Mouse (Mus musculus) limb, embryonic 15.5 days (tissue): ENCODE measurements around the gene Tjp3. TPM values are rescaled to one million over a fixed set of nuclear protein-coding genes. Genes with fewer than 3 reads are reported as not detected.

Experiments
- ATAC-seq: fragments of 200-750 bp; cut with Nextera tagmentation; 2 replicates; pipeline ENCODE4 v1.8.0; 2017; ENCODE audit warnings: low read depth, moderate TSS enrichment; ENCODE audit not compliant: insufficient number of reproducible peaks, low FRiP score, low TSS enrichment
- H3K27ac ChIP-seq: fragments of 300-500 bp; sonication (generic); 2 replicates; pipeline ENCODE4 v1.5.1; 2015; ENCODE audit warnings: moderate library complexity, mild to moderate bottlenecking, inconsistent platforms
- H3K27me3 ChIP-seq: fragments of 300-500 bp; sonication (generic); 2 replicates; pipeline ENCODE4 v1.6.1; 2015; ENCODE audit warnings: inconsistent platforms
- H3K36me3 ChIP-seq: fragments of 300-500 bp; sonication (generic); 2 replicates; pipeline ENCODE4 v1.6.1; 2015; ENCODE audit warnings: inconsistent platforms
- H3K4me1 ChIP-seq: fragments of 300-500 bp; sonication (generic); 2 replicates; pipeline ENCODE4 v1.6.1; 2015; ENCODE audit warnings: inconsistent platforms
- H3K4me2 ChIP-seq: fragments of 300-500 bp; sonication (generic); 2 replicates; pipeline ENCODE4 v1.6.1; 2015; ENCODE audit warnings: mild to moderate bottlenecking, inconsistent platforms
- H3K4me3 ChIP-seq: fragments of 300-500 bp; sonication (generic); 2 replicates; pipeline ENCODE4 v1.5.1; 2015; ENCODE audit warnings: mild to moderate bottlenecking, inconsistent platforms
- H3K9ac ChIP-seq: fragments of 300-500 bp; sonication (generic); 2 replicates; pipeline ENCODE4 v1.6.1; 2015; ENCODE audit warnings: inconsistent platforms
- H3K9me3 ChIP-seq: fragments of 300-500 bp; sonication (generic); 2 replicates; pipeline ENCODE4 v1.6.1; 2016; ENCODE audit warnings: inconsistent platforms
- WGBS: fragments of 180-500 bp; shearing (Covaris S2); methylation state at CpG from one replicate; pipeline ENCODE4 v1.1.7; 2015; 5-methylcytosine and 5-hydroxymethylcytosine counted together
- polyA plus RNA-seq: library from polyadenylated mRNA; unstranded; fragments of >200 nt; fragmentation: Nextera tagmentation; extraction: Ambion mirVana; gene quantifications from 2 replicates; pipeline ENCODE4 v1.2.1, GENCODE M21; 2015

Gene Tjp3
- polyA plus RNA-seq: 8.4 and 9.9 TPM in 2 replicates

- Histone ChIP-seq H3K9me3 (no peaks in the 10 kb centered on the region), H3K27me3 (peaks cover 32% of the 10 kb centered on the region), H3K4me2 (peak within 1 kb of the TSS; percentile 10; the same call in 1 of the 2 replicates), H3K27ac (peak within 1 kb of the TSS; percentile 50; the same call in 1 of the 2 replicates), H3K9ac (no peak within 1 kb of the TSS), H3K36me3 (peaks cover 11% of the 10 kb centered on the region; the same call in 1 of the 2 replicates), H3K4me3 (peak within 1 kb of the TSS; percentile 86), H3K4me1 (peaks cover 44% of the 10 kb centered on the region)
- ATAC-seq: no peak
- WGBS: 65% methylated on average over 9 of the region's 9 CpGs
These were observed at the start of gene Tjp3 for GRCm38 (mm10) chr10:81291511-81292104. TSS of gene Tjp3 (minus strand) at chr10:81291581.

- Histone ChIP-seq H3K4me1 (peaks cover 23% of the 10 kb centered on the region), H3K9me3 (no peaks in the 10 kb centered on the region), H3K9ac (no peak overlapping the region), H3K4me2 (no peak overlapping the region), H3K27me3 (peaks cover 63% of the 10 kb centered on the region), H3K27ac (no peak overlapping the region), H3K4me3 (no peak overlapping the region), H3K36me3 (peaks cover 4% of the 10 kb centered on the region; the same call in 1 of the 2 replicates)
- 38% methylated on average over 17 of the region's 17 CpGs for WGBS
- no peak for ATAC-seq
These were observed 49.4 kb upstream of the Tjp3 start for GRCm38 (mm10) chr10:81340551-81341332.

GRCm38 (mm10) chr10:81336558-81336957, 45.2 kb upstream of the Tjp3 start:
- Histone ChIP-seq H3K27me3 (peaks cover 43% of the 10 kb centered on the region), H3K4me3 (no peak overlapping the region), H3K4me1 (peaks cover 41% of the 10 kb centered on the region), H3K9me3 (no peaks in the 10 kb centered on the region), H3K36me3 (no peaks in the 10 kb centered on the region), H3K27ac (peak overlapping the region; percentile 92), H3K4me2 (no peak overlapping the region), H3K9ac (no peak overlapping the region)
- ATAC-seq: no peak
- 85% methylated on average over 4 of the region's 4 CpGs for WGBS

GRCm38 (mm10) chr10:81335393-81336340, 44.3 kb upstream of the Tjp3 start:
- Histone ChIP-seq H3K9ac (0 out of 2 replicates have a peak overlapping the region, but pooled peaks have one; percentile 11), H3K4me2 (0 out of 2 replicates have a peak overlapping the region, but pooled peaks have one; percentile 23), H3K4me3 (no peak overlapping the region), H3K4me1 (peaks cover 40% of the 10 kb centered on the region), H3K27me3 (peaks cover 35% of the 10 kb centered on the region), H3K36me3 (no peaks in the 10 kb centered on the region), H3K27ac (peak overlapping the region; percentile 92), H3K9me3 (no peaks in the 10 kb centered on the region)
- ATAC-seq: peak; percentile 74
- WGBS: 29% methylated on average over 19 of the region's 19 CpGs

GRCm38 (mm10) chr10:81334324-81334723, 42.9 kb upstream of the Tjp3 start:
- Histone ChIP-seq H3K36me3 (no peaks in the 10 kb centered on the region), H3K9me3 (no peaks in the 10 kb centered on the region), H3K4me1 (peaks cover 54% of the 10 kb centered on the region), H3K27me3 (peaks cover 31% of the 10 kb centered on the region), H3K9ac (no peak overlapping the region), H3K4me3 (no peak overlapping the region), H3K4me2 (no peak overlapping the region), H3K27ac (peak overlapping the region; percentile 92; the same call in 1 of the 2 replicates)
- 76% methylated on average over 11 of the region's 11 CpGs for WGBS
- no peak for ATAC-seq

GRCm38 (mm10) chr10:81332277-81332676, 40.9 kb upstream of the Tjp3 start:
- Histone ChIP-seq H3K36me3 (peaks cover 7% of the 10 kb centered on the region; the same call in 1 of the 2 replicates), H3K4me3 (no peak overlapping the region), H3K9ac (no peak overlapping the region), H3K9me3 (no peaks in the 10 kb centered on the region), H3K4me2 (no peak overlapping the region), H3K27me3 (peaks cover 21% of the 10 kb centered on the region), H3K4me1 (peaks cover 69% of the 10 kb centered on the region), H3K27ac (no peak overlapping the region)
- WGBS: 22% methylated on average over 29 of the region's 29 CpGs
- no peak for ATAC-seq

- WGBS: 43% methylated on average over 4 of the region's 4 CpGs
- Histone ChIP-seq H3K27me3 (peaks cover 20% of the 10 kb centered on the region), H3K4me3 (peak overlapping the region; percentile 5; the same call in 1 of the 2 replicates), H3K36me3 (peaks cover 30% of the 10 kb centered on the region), H3K4me1 (peaks cover 54% of the 10 kb centered on the region), H3K9ac (0 out of 2 replicates have a peak overlapping the region, but pooled peaks have one; percentile 7), H3K9me3 (no peaks in the 10 kb centered on the region), H3K4me2 (peak overlapping the region; percentile 27), H3K27ac (peak overlapping the region; percentile 91)
- no peak for ATAC-seq
These were observed 38.6 kb upstream of the Tjp3 start for GRCm38 (mm10) chr10:81330007-81330406.

- H3K27me3 ChIP-seq: peaks cover 14% of the 10 kb centered on the region
- no peaks in the 10 kb centered on the region for H3K9me3 ChIP-seq
- H3K9ac ChIP-seq: 0 out of 2 replicates have a peak overlapping the region, but pooled peaks have one; percentile 7
- WGBS: 45% methylated on average over 10 of the region's 10 CpGs
- H3K27ac ChIP-seq: peak overlapping the region; percentile 91
- H3K4me3 ChIP-seq: peak overlapping the region; percentile 5; the same call in 1 of the 2 replicates
- peak; percentile 63 for ATAC-seq
- peak overlapping the region; percentile 29 for H3K4me2 ChIP-seq
- peaks cover 36% of the 10 kb centered on the region for H3K36me3 ChIP-seq
- H3K4me1 ChIP-seq: peaks cover 48% of the 10 kb centered on the region
These were observed 38.0 kb upstream of the Tjp3 start for GRCm38 (mm10) chr10:81329194-81329975.

- Histone ChIP-seq H3K4me2 (peak within 1 kb of the TSS; percentile 29; the same call in 1 of the 2 replicates), H3K9ac (no peak within 1 kb of the TSS), H3K4me1 (peaks cover 46% of the 10 kb centered on the region), H3K36me3 (peaks cover 46% of the 10 kb centered on the region), H3K9me3 (no peaks in the 10 kb centered on the region), H3K4me3 (0 out of 2 replicates have a peak within 1 kb of the TSS, but pooled peaks have one; percentile 7), H3K27me3 (peaks cover 11% of the 10 kb centered on the region), H3K27ac (peak within 1 kb of the TSS; percentile 91)
- no peak for ATAC-seq
- 14% methylated on average over 10 of the region's 10 CpGs for WGBS
These were observed 37.0 kb upstream of the Tjp3 start, which contains the start of gene Tbxa2r for GRCm38 (mm10) chr10:81328386-81328785. TSS of gene Tbxa2r (plus strand) at chr10:81328731.

GRCm38 (mm10) chr10:81327959-81328358, 36.6 kb upstream of the Tjp3 start:
- 27% methylated on average over 2 of the region's 2 CpGs for WGBS
- Histone ChIP-seq H3K27me3 (peaks cover 9% of the 10 kb centered on the region), H3K4me3 (no peak overlapping the region), H3K36me3 (peaks cover 51% of the 10 kb centered on the region), H3K4me1 (peaks cover 46% of the 10 kb centered on the region), H3K9me3 (no peaks in the 10 kb centered on the region), H3K4me2 (no peak overlapping the region), H3K27ac (peak overlapping the region; percentile 91), H3K9ac (no peak overlapping the region)
- ATAC-seq: no peak
